ENCODE assay signal across 8 mouse cellular contexts in genomic region chr14:17660329-17661099, GRCm38 (mm10). TPM values are rescaled to one million over a fixed set of nuclear protein-coding genes. Genes with fewer than 3 reads are reported as not detected.
A peak's percentile ranks its signal among the peaks of the same experiment; 100 is the strongest.
DNase-seq lines count a peak whose midpoint lies in the region.

No protein-coding gene starts in this region.

- intact Hi-C loops in left cerebral cortex, postnatal 36 days (cut with DNase I), result loop anchor here (5.0 kb wide), 1 partner anchor 82 kb away; no protein-coding TSS in a partner anchor

- DNase-seq in adrenal gland, adult 18-20 months (ENCODE audit: low spot score in 2 of 2), result peak; percentile 87 to 89
- peak; percentile 86 for DNase-seq in embryo, embryonic 9.5 days (ENCODE audit: extremely low spot score)
- DNase-seq in heart, adult 11 months, result peak; percentile 99
- DNase-seq in kidney, adult 11 months, result peak; percentile 91
- peak; percentile 81 to 85 for DNase-seq in left cerebral cortex, postnatal 36 days (ENCODE audit: low spot score in 2 of 2)
- DNase-seq in mesoderm, embryonic 11.5 days (ENCODE audit: low read depth, low spot score), result peak; percentile 77
- peak; percentile 82 for DNase-seq in right cerebral cortex, postnatal 25 days
- peak; percentile 78 to 86 for DNase-seq in urinary bladder, postnatal 36 days (ENCODE audit: low spot score in 2 of 2)

RNA-seq across cellular contexts. Expression of gene Thrb, which starts 0.5 kb away (rescaled TPM):
- total RNA-seq in adrenal gland, adult 18-20 months (2021), result 10 to 100 TPM; 27.0 to 92.2 TPM
- total RNA-seq in left cerebral cortex, postnatal 36 days (2021), result 10 to 100 TPM; 66.8 to 94.2 TPM

Comparison
In these comparisons a context has a peak if more than half of its experiments do, and no peak if none do; other contexts are left out.
1. Peak in every context shown above with its lines: DNase-seq.